Mouse (Mus musculus): ENCODE measurements around the gene Fgfr1op2.

DNA sequence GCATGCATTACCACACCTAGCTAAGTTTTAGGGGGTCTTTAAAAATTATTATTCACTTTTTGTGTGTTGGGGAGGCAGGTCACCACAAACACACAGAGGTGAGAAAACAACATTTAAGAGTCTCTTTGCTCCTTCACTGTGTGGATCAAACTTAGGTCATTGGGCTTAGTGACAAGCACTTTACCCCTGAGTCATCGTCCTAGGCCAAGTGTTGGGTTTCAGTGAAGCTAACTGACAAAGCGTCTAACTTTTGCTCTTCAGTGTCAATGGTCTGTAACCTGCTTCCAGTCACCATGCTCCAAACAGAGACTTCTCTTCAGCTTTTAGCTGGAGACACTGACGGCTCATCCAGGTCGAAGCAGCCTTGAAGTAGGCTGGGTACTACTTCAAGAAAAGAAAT, 43.9 kb upstream of the Fgfr1op2 start:
- TF ChIP-seq CTCF (IDR thresholded peaks at IDR 0.05; ENCODE audit: insufficient read depth, low read depth, low read length) (no peak), POLR2A (IDR thresholded peaks at IDR 0.05; ENCODE audit: insufficient read depth, low read depth, low read length) (no peak)
